Mouse (Mus musculus): ENCODE measurements around the gene Arfgef2. TPM values are rescaled to one million over a fixed set of nuclear protein-coding genes. Genes with fewer than 3 reads are reported as not detected.

The Arfgef2 gene
- total and polyA plus RNA-seq, 2 experiments from 2014 or later = 5.2 to 15.5 TPM

DNA sequence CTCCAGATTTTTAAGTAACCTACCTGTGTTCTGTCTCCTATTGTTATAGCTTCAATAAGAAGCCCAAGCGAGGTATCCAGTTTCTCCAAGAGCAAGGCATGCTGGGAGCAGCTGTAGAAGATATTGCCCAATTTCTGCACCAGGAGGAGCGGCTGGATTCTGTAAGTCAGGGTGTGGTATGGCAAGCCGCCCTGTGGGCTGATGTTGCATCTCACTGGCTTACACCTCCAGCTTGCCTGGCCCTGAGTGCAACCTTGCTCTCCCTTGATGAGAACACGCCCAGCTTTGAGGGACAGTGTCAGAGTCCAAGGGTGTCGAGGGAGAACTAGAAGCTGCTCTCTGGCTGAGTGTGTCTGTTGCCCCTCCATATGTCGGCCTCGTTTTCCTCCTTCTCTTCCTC is 53.8 kb downstream of the Arfgef2 start:
- Histone ChIP-seq H3K9me3 (replicated peaks; ENCODE audit: control insufficient read depth, low read length) (no peaks in the 10 kb centered on the region), H3K4me2 (ENCODE audit: low read depth, low read length) (no peak overlapping the region), H3K4me1 (ENCODE audit: control insufficient read depth, insufficient read depth) (no peaks in the 10 kb centered on the region), H3K27ac (ENCODE audit: low read depth) (no peak overlapping the region), H3K27me3 (ENCODE audit: control insufficient read depth, insufficient read depth, low read length) (no peaks in the 10 kb centered on the region), H3K4me3 (ENCODE audit: low read depth, low read length) (no peak overlapping the region), H3K36me3 (replicated peaks; ENCODE audit: control insufficient read depth, insufficient read depth, low read length) (peaks cover 96% of the 10 kb centered on the region), H3K9ac (replicated peaks; ENCODE audit: low read depth, low read length) (no peak overlapping the region)
- no peak for DNase-seq (ENCODE audit: low spot score)
- ATAC-seq (ENCODE audit: insufficient read depth, low read depth) = no peak
- WGBS = 79% methylated on average over 7 of the region's 7 CpGs
- TF ChIP-seq EP300 (IDR thresholded peaks at IDR 0.05; ENCODE audit: low read depth) (no peak), CTCF (IDR thresholded peaks at IDR 0.05; ENCODE audit: low read depth) (no peak)

- DNase-seq (ENCODE audit: low spot score) (peak; percentile 16), ATAC-seq (ENCODE audit: insufficient read depth, low read depth) (peak; percentile 62)
- Histone ChIP-seq H3K9ac (replicated peaks; ENCODE audit: low read depth, low read length) (no peak overlapping the region), H3K4me1 (ENCODE audit: control insufficient read depth, insufficient read depth) (peaks cover 4% of the 10 kb centered on the region), H3K27ac (ENCODE audit: low read depth) (no peak overlapping the region), H3K9me3 (replicated peaks; ENCODE audit: control insufficient read depth, low read length) (no peaks in the 10 kb centered on the region), H3K36me3 (replicated peaks; ENCODE audit: control insufficient read depth, insufficient read depth, low read length) (peaks cover 99% of the 10 kb centered on the region), H3K27me3 (ENCODE audit: control insufficient read depth, insufficient read depth, low read length) (no peaks in the 10 kb centered on the region), H3K4me3 (ENCODE audit: low read depth, low read length) (no peak overlapping the region), H3K4me2 (ENCODE audit: low read depth, low read length) (no peak overlapping the region)
- WGBS = 16% methylated on average over 3 of the region's 3 CpGs
- TF ChIP-seq CTCF (IDR thresholded peaks at IDR 0.05; ENCODE audit: low read depth) (no peak), EP300 (IDR thresholded peaks at IDR 0.05; ENCODE audit: low read depth) (no peak)
Observed at GRCm38 (mm10) chr2:166862505-166862904, 57.1 kb downstream of the Arfgef2 start.

GRCm38 (mm10) chr2:166865476-166865875 is 60.1 kb downstream of the Arfgef2 start:
- no peaks in the 10 kb centered on the region for H3K27me3 ChIP-seq (ENCODE audit: control insufficient read depth, insufficient read depth, low read length)
- 41% methylated on average over 10 of the region's 10 CpGs for WGBS
- ATAC-seq (ENCODE audit: insufficient read depth, low read depth) = no peak
- no peak overlapping the region for H3K4me3 ChIP-seq (ENCODE audit: low read depth, low read length)
- DNase-seq (ENCODE audit: low spot score) = no peak
- no peak overlapping the region for H3K4me2 ChIP-seq (ENCODE audit: low read depth, low read length)
- peaks cover 4% of the 10 kb centered on the region for H3K4me1 ChIP-seq (ENCODE audit: control insufficient read depth, insufficient read depth)
- H3K9me3 ChIP-seq (replicated peaks; ENCODE audit: control insufficient read depth, low read length) = no peaks in the 10 kb centered on the region
- TF ChIP-seq EP300 (IDR thresholded peaks at IDR 0.05; ENCODE audit: low read depth) = no peak
- TF ChIP-seq CTCF (IDR thresholded peaks at IDR 0.05; ENCODE audit: low read depth) = no peak
- no peak overlapping the region for H3K27ac ChIP-seq (ENCODE audit: low read depth)
- H3K9ac ChIP-seq (replicated peaks; ENCODE audit: low read depth, low read length) = no peak overlapping the region
- peaks cover 99% of the 10 kb centered on the region for H3K36me3 ChIP-seq (replicated peaks; ENCODE audit: control insufficient read depth, insufficient read depth, low read length)

- no peaks in the 10 kb centered on the region for H3K9me3 ChIP-seq (replicated peaks; ENCODE audit: control insufficient read depth, low read length)
- H3K4me2 ChIP-seq (ENCODE audit: low read depth, low read length) = no peak overlapping the region
- TF ChIP-seq EP300 (IDR thresholded peaks at IDR 0.05; ENCODE audit: low read depth) (no peak), CTCF (IDR thresholded peaks at IDR 0.05; ENCODE audit: low read depth) (no peak)
- no peak for ATAC-seq (ENCODE audit: insufficient read depth, low read depth)
- H3K27ac ChIP-seq (ENCODE audit: low read depth) = no peak overlapping the region
- no peak overlapping the region for H3K9ac ChIP-seq (replicated peaks; ENCODE audit: low read depth, low read length)
- WGBS = 72% methylated on average over 20 of the region's 20 CpGs
- H3K36me3 ChIP-seq (replicated peaks; ENCODE audit: control insufficient read depth, insufficient read depth, low read length) = peaks cover 89% of the 10 kb centered on the region
- peaks cover 4% of the 10 kb centered on the region; the same call in 1 of the 2 replicates for H3K4me1 ChIP-seq (ENCODE audit: control insufficient read depth, insufficient read depth)
- DNase-seq (ENCODE audit: low spot score) = no peak
- H3K4me3 ChIP-seq (ENCODE audit: low read depth, low read length) = no peak overlapping the region
- H3K27me3 ChIP-seq (ENCODE audit: control insufficient read depth, insufficient read depth, low read length) = no peaks in the 10 kb centered on the region
Observed at GRCm38 (mm10) chr2:166870271-166870865, 65.0 kb downstream of the Arfgef2 start.

DNA sequence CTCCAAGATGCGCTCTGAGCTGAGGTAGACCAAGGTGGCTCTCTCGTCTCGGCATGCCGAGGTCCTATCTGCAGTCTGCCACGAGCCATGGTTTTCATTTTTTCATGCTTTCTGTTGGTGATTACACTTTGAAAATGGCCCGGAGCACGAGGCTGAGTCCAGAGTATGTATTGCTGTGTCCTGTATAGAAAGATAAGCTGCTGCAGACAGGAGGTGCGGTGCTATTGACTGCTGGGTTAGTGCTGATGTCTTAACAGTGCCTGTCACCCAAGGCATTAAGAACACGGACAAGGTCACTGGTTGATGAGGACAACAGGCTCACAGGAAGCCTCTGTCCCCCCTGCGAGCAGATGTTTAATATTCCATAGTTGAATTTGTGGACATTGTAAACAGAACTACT is 65.5 kb downstream of the Arfgef2 start:
- peaks cover under 1% of the 10 kb centered on the region; the same call in 1 of the 2 replicates for H3K4me1 ChIP-seq (ENCODE audit: control insufficient read depth, insufficient read depth)
- H3K4me3 ChIP-seq (ENCODE audit: low read depth, low read length) = no peak overlapping the region
- DNase-seq (ENCODE audit: low spot score) (no peak), ATAC-seq (ENCODE audit: insufficient read depth, low read depth) (no peak)
- no peak overlapping the region for H3K9ac ChIP-seq (replicated peaks; ENCODE audit: low read depth, low read length)
- H3K27me3 ChIP-seq (ENCODE audit: control insufficient read depth, insufficient read depth, low read length) = no peaks in the 10 kb centered on the region
- no peak overlapping the region for H3K27ac ChIP-seq (ENCODE audit: low read depth)
- H3K9me3 ChIP-seq (replicated peaks; ENCODE audit: control insufficient read depth, low read length) = no peaks in the 10 kb centered on the region
- 42% methylated on average over 10 of the region's 10 CpGs for WGBS
- H3K36me3 ChIP-seq (replicated peaks; ENCODE audit: control insufficient read depth, insufficient read depth, low read length) = peaks cover 89% of the 10 kb centered on the region
- H3K4me2 ChIP-seq (ENCODE audit: low read depth, low read length) = no peak overlapping the region
- TF ChIP-seq EP300 (IDR thresholded peaks at IDR 0.05; ENCODE audit: low read depth) = no peak
- TF ChIP-seq CTCF (IDR thresholded peaks at IDR 0.05; ENCODE audit: low read depth) = no peak
